Mouse (Mus musculus) kidney, postnatal 0 days (tissue): Measurements from ENCODE around the gene Clec2i. TPM values are rescaled to one million over a fixed set of nuclear protein-coding genes. Genes with fewer than 3 reads are reported as not detected.

ENCODE experiments used
- ATAC-seq: fragments of 200-750 bp; cut with Nextera tagmentation; replicated peaks from 2 replicates; pipeline ENCODE4 v1.8.0; 2017; ENCODE audit warnings: low read depth, moderate number of reproducible peaks, moderate TSS enrichment, moderate library complexity; ENCODE audit not compliant: low FRiP score
- DNase-seq: peaks from one replicate; pipeline ENCODE4 v3.0.0-alpha.2; 2016; ENCODE audit warnings: low spot score
- H3K27ac ChIP-seq: fragments of 300-500 bp; sonication (generic); 2 replicates; pipeline ENCODE4 v1.5.1; 2014; ENCODE audit warnings: mild to moderate bottlenecking
- H3K27me3 ChIP-seq: fragments of 300-500 bp; sonication (generic); 2 replicates; pipeline ENCODE4 v1.6.1; 2014; ENCODE audit warnings: low read length, mixed read lengths; ENCODE audit not compliant: insufficient read depth
- H3K36me3 ChIP-seq: fragments of 300-500 bp; sonication (generic); 2 replicates; pipeline ENCODE4 v1.6.1; 2014; ENCODE audit warnings: low read length, mixed read lengths; ENCODE audit not compliant: insufficient read depth
- H3K4me1 ChIP-seq: fragments of 300-500 bp; sonication (generic); replicated peaks from 2 replicates; pipeline ENCODE4 v1.6.1; 2014; ENCODE audit warnings: antibody characterized with exemption, low read length, mixed read lengths; ENCODE audit not compliant: insufficient read depth
- H3K4me2 ChIP-seq: fragments of 300-500 bp; sonication (generic); 2 replicates; pipeline ENCODE4 v1.6.1; 2014; ENCODE audit warnings: mild to moderate bottlenecking, low read length, moderate library complexity, mixed read lengths
- H3K4me3 ChIP-seq: fragments of 300-500 bp; sonication (generic); replicated peaks from 2 replicates; pipeline ENCODE4 v1.5.1; 2014; ENCODE audit warnings: low read depth, low read length
- H3K9ac ChIP-seq: fragments of 300-500 bp; sonication (generic); 2 replicates; pipeline ENCODE4 v1.6.1; 2014; ENCODE audit warnings: low read depth, low read length
- H3K9me3 ChIP-seq: fragments of 300-500 bp; sonication (generic); replicated peaks from 2 replicates; pipeline ENCODE4 v1.6.1; 2016; ENCODE audit warnings: low read length, inconsistent platforms, mixed read lengths
- CTCF ChIP-seq: IDR thresholded peaks from 2 replicates; pipeline ENCODE4 v1.5.1; 2016; ENCODE audit warnings: antibody characterized with exemption, low read depth, mild to moderate bottlenecking, moderate library complexity
- WGBS: fragments of 180-500 bp; shearing (Covaris S2); extraction: QIAGEN DNeasy Blood & Tissue Kit; methylation state at CpG from one replicate; pipeline ENCODE4 v1.1.7; 2014; 5-methylcytosine and 5-hydroxymethylcytosine counted together
- microRNA-seq: library from miRNA; unstranded; fragments of <30 nt; microRNA quantifications from one replicate; pipeline ENCODE4, GENCODE M21; 2016
- polyA plus RNA-seq: library from polyadenylated mRNA; unstranded; fragments of >200 nt; fragmentation: Nextera tagmentation; extraction: Ambion mirVana; gene quantifications from 2 replicates; pipeline ENCODE4 v1.2.1, GENCODE M21; 2015

The Clec2i gene
- polyA plus RNA-seq, 1 experiment from 2014 or later: 0.12 TPM

- no peak overlapping the region for H3K4me3 ChIP-seq
- WGBS: 85% methylated on average over 3 of the region's 3 CpGs
- ATAC-seq (no peak), DNase-seq (no peak)
- H3K27me3 ChIP-seq: no peaks in the 10 kb centered on the region
- no peak for TF ChIP-seq CTCF
- H3K36me3 ChIP-seq: no peaks in the 10 kb centered on the region
- H3K9me3 ChIP-seq: no peaks in the 10 kb centered on the region
- H3K4me1 ChIP-seq: no peaks in the 10 kb centered on the region
- H3K4me2 ChIP-seq: no peak overlapping the region
- no peak overlapping the region for H3K27ac ChIP-seq
- H3K9ac ChIP-seq: no peak overlapping the region
These were observed 58.2 kb downstream of the Clec2i start for GRCm38 (mm10) chr6:128945564-128945963.

Small RNAs within 50 kb of the gene (microRNA-seq; reads per million reads assigned to microRNA genes)
- not detected for gene Gm27336

Other genes starting within 250 kb of the Clec2i start
- gene Clec2h, start 225.2 kb upstream of the Clec2i start, polyA plus RNA-seq: 1.9 and 2.2 TPM in 2 replicates
- not detected in 2 replicates for gene Klrb1, start 164.5 kb upstream of the Clec2i start, polyA plus RNA-seq
- 0.16 and 0.17 TPM in 2 replicates for gene Klrb1c, start 98.4 kb upstream of the Clec2i start, polyA plus RNA-seq
- not detected in 2 replicates for gene Gm44511, start 61.3 kb upstream of the Clec2i start, polyA plus RNA-seq
- gene Klrb1b, start 61.3 kb upstream of the Clec2i start, polyA plus RNA-seq: not detected in 2 replicates
- gene BC035044, start 3.5 kb downstream of the Clec2i start, polyA plus RNA-seq: 0.51 and 0.65 TPM in 2 replicates
- not detected in 2 replicates for gene Clec2g, start 46.8 kb downstream of the Clec2i start, polyA plus RNA-seq
- gene Klrb1f, start 158.3 kb downstream of the Clec2i start, polyA plus RNA-seq: 0.19 and 0.45 TPM in 2 replicates
- 0.06 TPM in 1 of 2 replicates, not detected in the other for gene Clec2e, start 213.3 kb downstream of the Clec2i start, polyA plus RNA-seq